ENCODE assay signal across 8 mouse cellular contexts in genomic region chr6:48445181-48446101, GRCm38 (mm10). TPM values are rescaled to one million over a fixed set of nuclear protein-coding genes. Genes with fewer than 3 reads are reported as not detected.
DNase-seq lines count a peak whose midpoint lies in the region; ATAC-seq and TF ChIP-seq lines count a peak whose summit lies in the region.

Zfp467 (minus strand) TSS chr6:48445825.

- no peak for TF ChIP-seq CTCF in lung, adult 2 months (IDR thresholded peaks at IDR 0.05; ENCODE audit: insufficient read depth, low read length)

- H3K4me3 ChIP-seq in brown adipose tissue, adult 24 weeks (ENCODE audit: insufficient read depth, low read depth, low read length): peak within 1 kb of the TSS; percentile 82
- peak within 1 kb of the TSS; percentile 62 for H3K4me3 ChIP-seq in forebrain, embryonic 15.5 days
- H3K4me3 ChIP-seq in lung, adult 2 months (replicated peaks; ENCODE audit: extremely low read depth, low read depth, low read length): peak within 1 kb of the TSS; percentile 89
- peak within 1 kb of the TSS; percentile 70 for H3K4me3 ChIP-seq in neural tube, embryonic 15.5 days (replicated peaks)

- H3K9me3 ChIP-seq in forebrain, embryonic 15.5 days: no peaks in the 10 kb centered on the region
- H3K9me3 ChIP-seq in neural tube, embryonic 15.5 days (replicated peaks): no peaks in the 10 kb centered on the region

- peaks cover 12% of the 10 kb centered on the region; the same call in 1 of the 2 replicates for H3K36me3 ChIP-seq in forebrain, embryonic 15.5 days
- peaks cover 17% of the 10 kb centered on the region for H3K36me3 ChIP-seq in neural tube, embryonic 15.5 days

- peaks cover 9% of the 10 kb centered on the region for H3K4me1 ChIP-seq in brown adipose tissue, adult 24 weeks (ENCODE audit: control insufficient read depth, insufficient read depth, insufficient read length, low read length)
- peaks cover 21% of the 10 kb centered on the region for H3K4me1 ChIP-seq in forebrain, embryonic 15.5 days
- no peaks in the 10 kb centered on the region for H3K4me1 ChIP-seq in lung, adult 2 months (ENCODE audit: control insufficient read depth, insufficient read depth, low read length)
- H3K4me1 ChIP-seq in neural tube, embryonic 15.5 days: peaks cover 23% of the 10 kb centered on the region

- TF ChIP-seq POLR2A in lung, adult 2 months (IDR thresholded peaks at IDR 0.05; ENCODE audit: borderline replicate concordance, extremely low read depth, low read depth, low read length): peak; percentile 67; the same call in 1 of the 2 replicates

- under 1% methylated on average over 65 of the region's 65 CpGs for WGBS in forebrain, embryonic 15.5 days
- WGBS in large intestine, adult 2 months: under 1% methylated on average over 65 of the region's 65 CpGs
- WGBS in lung, adult 2 months: under 1% methylated on average over 63 of the region's 65 CpGs
- WGBS in neural tube, embryonic 15.5 days: under 1% methylated on average over 65 of the region's 65 CpGs

- H3K4me2 ChIP-seq in forebrain, embryonic 15.5 days (replicated peaks): peak within 1 kb of the TSS; percentile 95
- H3K4me2 ChIP-seq in neural tube, embryonic 15.5 days: peak within 1 kb of the TSS; percentile 91

- intact Hi-C loops in heart, postnatal 14 days (cut with DNase I): loop anchor here (5.0 to 10.0 kb wide), 2 partner anchors 57 to 299 kb away; partner anchors contain the start of gene Gimap5

- H3K27me3 ChIP-seq in forebrain, embryonic 15.5 days: no peaks in the 10 kb centered on the region
- H3K27me3 ChIP-seq in neural tube, embryonic 15.5 days (replicated peaks): peaks cover 9% of the 10 kb centered on the region

- peak; percentile 33 for ATAC-seq in forebrain, embryonic 15.5 days (replicated peaks)
- ATAC-seq in neural tube, embryonic 15.5 days (ENCODE audit: low FRiP score): peak; percentile 46

- DNase-seq in ES-CJ7 (ENCODE audit: low read depth, low spot score): peak; percentile 67
- peak; percentile 63 to 70 for DNase-seq in heart, postnatal 14 days
- no peak for DNase-seq in large intestine, adult 2 months (ENCODE audit: low read depth, low spot score)
- peak; percentile 71 for DNase-seq in lung, adult 2 months
- DNase-seq in thymus, postnatal 36 days: peak; percentile 47

- peak within 1 kb of the TSS; percentile 75 for H3K9ac ChIP-seq in forebrain, embryonic 15.5 days (replicated peaks)
- peak within 1 kb of the TSS; percentile 71 for H3K9ac ChIP-seq in neural tube, embryonic 15.5 days (replicated peaks)

- peak within 1 kb of the TSS; percentile 97 for H3K27ac ChIP-seq in brown adipose tissue, adult 24 weeks (replicated peaks; ENCODE audit: low read depth, low read length)
- H3K27ac ChIP-seq in forebrain, embryonic 15.5 days (replicated peaks): peak within 1 kb of the TSS; percentile 89
- H3K27ac ChIP-seq in neural tube, embryonic 15.5 days (replicated peaks): peak within 1 kb of the TSS; percentile 91

RNA-seq across cellular contexts. Expression of gene Zfp467, which starts in this region (rescaled TPM):
- polyA plus RNA-seq in brown adipose tissue, adult 24 weeks (2012; ENCODE audit: insufficient read depth, insufficient read length, missing spikeins): 41.3 and 44.0 TPM in 2 replicates
- polyA plus RNA-seq in forebrain, embryonic 15.5 days (2015; fragmentation: Nextera tagmentation; extraction: Ambion mirVana): 30.0 and 34.2 TPM in 2 replicates
- total RNA-seq in heart, postnatal 14 days (2021): 10 to 100 TPM; 13.8 to 16.4 TPM
- 13.2 and 19.4 TPM in 2 replicates for polyA plus RNA-seq in large intestine, adult 2 months (2012; rRNA removed)
- 42.1 and 51.4 TPM in 2 replicates for polyA plus RNA-seq in lung, adult 2 months (2012; rRNA removed)
- polyA plus RNA-seq in neural tube, embryonic 15.5 days (2015; fragmentation: Nextera tagmentation; extraction: Ambion mirVana): 27.6 and 33.6 TPM in 2 replicates
